Mouse (Mus musculus) myocyte (in vitro differentiated cells): ENCODE measurements around the gene Kif26b.

Experiments
- CEBPB ChIP-seq: IDR thresholded peaks from 2 replicates; pipeline ENCODE4 v1.6.1; 2011; ENCODE audit warnings: mild to moderate bottlenecking, moderate library complexity; ENCODE audit not compliant: poor library complexity, insufficient read depth, severe bottlenecking
- MAX ChIP-seq: IDR thresholded peaks from one replicate; pipeline ENCODE4 v1.6.1; 2011; ENCODE audit warnings: low read depth, mild to moderate bottlenecking, control low read depth
- POLR2A ChIP-seq: IDR thresholded peaks from one replicate; pipeline ENCODE4 v1.6.1; 2011; ENCODE audit warnings: low read depth, mild to moderate bottlenecking, control low read depth, moderate library complexity; ENCODE audit not compliant: insufficient read length
- POLR2AphosphoS2 ChIP-seq: IDR thresholded peaks from one replicate; pipeline ENCODE4 v1.6.1; 2011; ENCODE audit warnings: low read depth, control low read depth; ENCODE audit not compliant: insufficient read length
- SRF ChIP-seq: IDR thresholded peaks from one replicate; pipeline ENCODE4 v1.6.1; 2011; ENCODE audit warnings: low read depth; ENCODE audit not compliant: control insufficient read depth, insufficient read length
- TCF12 ChIP-seq: IDR thresholded peaks from one replicate; pipeline ENCODE4 v1.6.1; 2011; ENCODE audit warnings: mild to moderate bottlenecking, control low read depth; ENCODE audit not compliant: poor library complexity, insufficient read depth, severe bottlenecking
- TCF3 ChIP-seq: IDR thresholded peaks from one replicate; pipeline ENCODE4 v1.6.1; 2011; ENCODE audit warnings: low read depth, control low read depth; ENCODE audit not compliant: insufficient read length
- USF1 ChIP-seq: IDR thresholded peaks from one replicate; pipeline ENCODE4 v1.6.1; 2011; ENCODE audit warnings: low read depth, mild to moderate bottlenecking, control low read depth, moderate library complexity

GRCm38 (mm10) chr1:178522389-178522788, 6.5 kb upstream of the Kif26b start:
- TF ChIP-seq TCF12 (no peak), MAX (no peak), POLR2A (no peak), POLR2AphosphoS2 (no peak), USF1 (no peak), SRF (no peak), CEBPB (no peak), TCF3 (no peak)
